Mouse (Mus musculus) T-helper 1 cell (primary cell): ENCODE results near the gene Rpl3.

ENCODE experiments used
- in situ Hi-C: fragments of 300-600 bp; cut with MboI, MseI; formaldehyde crosslinking; loops from one replicate; pipeline ENCODE4 v1.15.1; 2025; ENCODE audit warnings: high pct_unique_total_duplicates

Rpl3 gene

GRCm38 (mm10) chr15:80090741-80091120 lies 937 bp downstream of the Rpl3 start:
- in situ Hi-C loops, result loop anchor here (10.0 kb wide), 1 partner anchor 464 kb away; no protein-coding TSS in a partner anchor

- in situ Hi-C loops, result loop anchor here (10.0 kb wide), 1 partner anchor 465 kb away; no protein-coding TSS in a partner anchor
These were observed 1.5 kb downstream of the Rpl3 start for GRCm38 (mm10) chr15:80090155-80090554.

GRCm38 (mm10) chr15:80088637-80089036 lies 3.0 kb downstream of the Rpl3 start:
- in situ Hi-C loops, result no loop called here

- in situ Hi-C loops, result no loop called here
These were observed 4.2 kb downstream of the Rpl3 start for GRCm38 (mm10) chr15:80087406-80088012.

GRCm38 (mm10) chr15:80083740-80084139 lies 7.9 kb downstream of the Rpl3 start:
- in situ Hi-C loops, result no loop called here

GRCm38 (mm10) chr15:80083276-80083731 lies 8.4 kb downstream of the Rpl3 start:
- in situ Hi-C loops, result no loop called here

- in situ Hi-C loops, result no loop called here
These were observed 8.9 kb downstream of the Rpl3 start for GRCm38 (mm10) chr15:80082661-80083275.

- in situ Hi-C loops, result no loop called here
These were observed 9.7 kb downstream of the Rpl3 start for GRCm38 (mm10) chr15:80081801-80082546.

- in situ Hi-C loops, result no loop called here
These were observed 10.7 kb downstream of the Rpl3 start for GRCm38 (mm10) chr15:80080711-80081615.

- in situ Hi-C loops, result no loop called here
These were observed 11.7 kb downstream of the Rpl3 start for GRCm38 (mm10) chr15:80079954-80080353.

- in situ Hi-C loops, result no loop called here
These were observed 12.5 kb downstream of the Rpl3 start for GRCm38 (mm10) chr15:80079129-80079668.

- in situ Hi-C loops, result no loop called here
These were observed 13.4 kb downstream of the Rpl3 start for GRCm38 (mm10) chr15:80078058-80078814.

- in situ Hi-C loops, result no loop called here
These were observed 15.1 kb downstream of the Rpl3 start for GRCm38 (mm10) chr15:80076338-80077136.

GRCm38 (mm10) chr15:80075733-80076337 lies 15.8 kb downstream of the Rpl3 start:
- in situ Hi-C loops, result no loop called here

GRCm38 (mm10) chr15:80075374-80075694 lies 16.3 kb downstream of the Rpl3 start:
- in situ Hi-C loops, result no loop called here

- in situ Hi-C loops, result no loop called here
These were observed 16.9 kb downstream of the Rpl3 start for GRCm38 (mm10) chr15:80074663-80075373.

- in situ Hi-C loops, result no loop called here
These were observed 18.4 kb downstream of the Rpl3 start for GRCm38 (mm10) chr15:80073256-80073621.

- in situ Hi-C loops, result no loop called here
These were observed 19.0 kb downstream of the Rpl3 start for GRCm38 (mm10) chr15:80072579-80073255.
